Mouse (Mus musculus) right cerebral cortex, postnatal 4 days (tissue): ENCODE measurements at regions not wholly inside any gene's neighbourhood (a gene's known extent, or its start where the extent isn't known, plus 50 kb on each side); places are given as distances from the start of the nearest gene placed in this dataset.
A peak's percentile ranks its signal among the peaks of the same experiment; 100 is the strongest.
"Not testable (repeated sequence)": the region's sequence is repeated elsewhere in the genome, so short reads cannot be mapped to it uniquely, and the experiment has no call there.

Experiments
- DNase-seq: peaks from one replicate; pipeline ENCODE4 v3.0.0-alpha.2; 2022

- DNase-seq = no peak
Observed at GRCm38 (mm10) chr6:68977959-68978358, 1442.4 kb upstream of the Tacstd2 start.

GRCm38 (mm10) chr6:68964012-68964411, 1428.4 kb upstream of the Tacstd2 start:
- DNase-seq = no peak

GRCm38 (mm10) chr6:68938104-68938503, 1402.5 kb upstream of the Tacstd2 start:
- DNase-seq = not testable (repeated sequence)

GRCm38 (mm10) chr6:68931860-68932259, 1396.3 kb upstream of the Tacstd2 start:
- DNase-seq = not testable (repeated sequence)

GRCm38 (mm10) chr6:68915536-68915935, 1379.9 kb upstream of the Tacstd2 start:
- DNase-seq = no peak

GRCm38 (mm10) chr6:68884130-68884529, 1348.5 kb upstream of the Tacstd2 start:
- DNase-seq = no peak

GRCm38 (mm10) chr6:68852761-68853160, 1317.2 kb upstream of the Tacstd2 start:
- not testable (repeated sequence) for DNase-seq

GRCm38 (mm10) chr6:68852286-68852685, 1316.7 kb upstream of the Tacstd2 start:
- DNase-seq = no peak

- no peak for DNase-seq
Observed at GRCm38 (mm10) chr6:68835186-68835585, 1299.6 kb upstream of the Tacstd2 start.

GRCm38 (mm10) chr6:68834633-68835032, 1299.0 kb upstream of the Tacstd2 start:
- DNase-seq = no peak

- DNase-seq = not testable (repeated sequence)
Observed at GRCm38 (mm10) chr6:68828460-68828859, 1292.9 kb upstream of the Tacstd2 start.

- DNase-seq = no peak
Observed at GRCm38 (mm10) chr6:68813346-68813745, 1277.8 kb upstream of the Tacstd2 start.

GRCm38 (mm10) chr6:68799205-68799604, 1263.6 kb upstream of the Tacstd2 start:
- not testable (repeated sequence) for DNase-seq

- DNase-seq = no peak
Observed at GRCm38 (mm10) chr6:68771507-68771906, 1235.9 kb upstream of the Tacstd2 start.

- no peak for DNase-seq
Observed at GRCm38 (mm10) chr6:68750451-68750850, 1214.9 kb upstream of the Tacstd2 start.

- DNase-seq = no peak
Observed at GRCm38 (mm10) chr6:68749699-68750098, 1214.1 kb upstream of the Tacstd2 start.

GRCm38 (mm10) chr6:68738573-68738972, 1203.0 kb upstream of the Tacstd2 start:
- no peak for DNase-seq

- DNase-seq = no peak
Observed at GRCm38 (mm10) chr6:68736647-68737046, 1201.1 kb upstream of the Tacstd2 start.

GRCm38 (mm10) chr6:68736068-68736467, 1200.5 kb upstream of the Tacstd2 start:
- no peak for DNase-seq

- DNase-seq = not testable (repeated sequence)
Observed at GRCm38 (mm10) chr6:68711084-68711483, 1175.5 kb upstream of the Tacstd2 start.

- not testable (repeated sequence) for DNase-seq
Observed at GRCm38 (mm10) chr6:68704291-68704800, 1168.8 kb upstream of the Tacstd2 start.

- DNase-seq = not testable (repeated sequence)
Observed at GRCm38 (mm10) chr6:68680792-68681110, 1145.2 kb upstream of the Tacstd2 start.

GRCm38 (mm10) chr6:68680099-68680791, 1144.6 kb upstream of the Tacstd2 start:
- no peak for DNase-seq

GRCm38 (mm10) chr6:68668433-68668832, 1132.8 kb upstream of the Tacstd2 start:
- peak; percentile 27 for DNase-seq

GRCm38 (mm10) chr6:68632309-68632708, 1096.7 kb upstream of the Tacstd2 start:
- DNase-seq = not testable (repeated sequence)
